Mouse (Mus musculus): ENCODE measurements around the gene Map3k15. TPM values are rescaled to one million over a fixed set of nuclear protein-coding genes. Genes with fewer than 3 reads are reported as not detected.

Map3k15 gene
- polyA plus RNA-seq, 1 experiment from 2014 or later, result 0.95 TPM

GRCm38 (mm10) chrX:160116658-160117057, 128.4 kb downstream of the Map3k15 start:
- H3K9ac ChIP-seq (ENCODE audit: low read depth, low read length), result no peak overlapping the region
- no peaks in the 10 kb centered on the region for H3K27me3 ChIP-seq (ENCODE audit: insufficient read depth, low read length)
- no peaks in the 10 kb centered on the region for H3K36me3 ChIP-seq (ENCODE audit: insufficient read depth, low read length)
- no peak overlapping the region for H3K27ac ChIP-seq
- ATAC-seq (replicated peaks; ENCODE audit: low FRiP score, low read depth) (no peak), DNase-seq (ENCODE audit: low spot score) (peak; percentile 65)
- H3K4me1 ChIP-seq (replicated peaks; ENCODE audit: insufficient read depth, low read length), result no peaks in the 10 kb centered on the region
- H3K4me2 ChIP-seq (ENCODE audit: low read length), result no peak overlapping the region
- no peak overlapping the region for H3K4me3 ChIP-seq (replicated peaks; ENCODE audit: low read depth, low read length)
- TF ChIP-seq CTCF (IDR thresholded peaks at IDR 0.05; ENCODE audit: low read depth), result peak; percentile 79
- H3K9me3 ChIP-seq (replicated peaks; ENCODE audit: low read length), result no peaks in the 10 kb centered on the region
- 78% methylated on average over 3 of the region's 3 CpGs for WGBS

- H3K36me3 ChIP-seq (ENCODE audit: insufficient read depth, low read length), result no peaks in the 10 kb centered on the region
- H3K27me3 ChIP-seq (ENCODE audit: insufficient read depth, low read length), result no peaks in the 10 kb centered on the region
- 83% methylated on average over 11 of the region's 11 CpGs for WGBS
- H3K27ac ChIP-seq, result no peak overlapping the region
- H3K4me1 ChIP-seq (replicated peaks; ENCODE audit: insufficient read depth, low read length), result no peaks in the 10 kb centered on the region
- H3K9ac ChIP-seq (ENCODE audit: low read depth, low read length), result no peak overlapping the region
- no peak overlapping the region for H3K4me3 ChIP-seq (replicated peaks; ENCODE audit: low read depth, low read length)
- no peak for ATAC-seq (replicated peaks; ENCODE audit: low FRiP score, low read depth)
- TF ChIP-seq CTCF (IDR thresholded peaks at IDR 0.05; ENCODE audit: low read depth), result no peak
- H3K4me2 ChIP-seq (ENCODE audit: low read length), result no peak overlapping the region
- DNase-seq (ENCODE audit: low spot score), result no peak
- H3K9me3 ChIP-seq (replicated peaks; ENCODE audit: low read length), result no peaks in the 10 kb centered on the region
These were observed 146.1 kb downstream of the Map3k15 start for GRCm38 (mm10) chrX:160134136-160134843.

- WGBS, result 49% methylated on average over 6 of the region's 6 CpGs
- Histone ChIP-seq H3K27ac (no peak overlapping the region), H3K27me3 (ENCODE audit: insufficient read depth, low read length) (no peaks in the 10 kb centered on the region), H3K4me1 (replicated peaks; ENCODE audit: insufficient read depth, low read length) (no peaks in the 10 kb centered on the region), H3K9me3 (replicated peaks; ENCODE audit: low read length) (no peaks in the 10 kb centered on the region), H3K4me2 (ENCODE audit: low read length) (peak overlapping the region; percentile 62), H3K4me3 (replicated peaks; ENCODE audit: low read depth, low read length) (no peak overlapping the region), H3K36me3 (ENCODE audit: insufficient read depth, low read length) (no peaks in the 10 kb centered on the region), H3K9ac (ENCODE audit: low read depth, low read length) (no peak overlapping the region)
- ATAC-seq (replicated peaks; ENCODE audit: low FRiP score, low read depth) (no peak), DNase-seq (ENCODE audit: low spot score) (no peak)
- TF ChIP-seq CTCF (IDR thresholded peaks at IDR 0.05; ENCODE audit: low read depth), result no peak
These were observed 147.5 kb downstream of the Map3k15 start for GRCm38 (mm10) chrX:160135719-160136118.

GRCm38 (mm10) chrX:160136153-160136552, 147.9 kb downstream of the Map3k15 start:
- Histone ChIP-seq H3K9ac (ENCODE audit: low read depth, low read length) (no peak overlapping the region), H3K4me2 (ENCODE audit: low read length) (peak overlapping the region; percentile 62), H3K4me1 (replicated peaks; ENCODE audit: insufficient read depth, low read length) (no peaks in the 10 kb centered on the region), H3K36me3 (ENCODE audit: insufficient read depth, low read length) (no peaks in the 10 kb centered on the region), H3K27ac (no peak overlapping the region), H3K27me3 (ENCODE audit: insufficient read depth, low read length) (no peaks in the 10 kb centered on the region), H3K9me3 (replicated peaks; ENCODE audit: low read length) (no peaks in the 10 kb centered on the region), H3K4me3 (replicated peaks; ENCODE audit: low read depth, low read length) (peak overlapping the region; percentile 58; the same call in 1 of the 2 replicates)
- TF ChIP-seq CTCF (IDR thresholded peaks at IDR 0.05; ENCODE audit: low read depth), result no peak
- DNase-seq (ENCODE audit: low spot score) (no peak), ATAC-seq (replicated peaks; ENCODE audit: low FRiP score, low read depth) (no peak)
- WGBS, result 51% methylated on average over 5 of the region's 5 CpGs

- peak overlapping the region; percentile 58 for H3K4me3 ChIP-seq (replicated peaks; ENCODE audit: low read depth, low read length)
- no peak for TF ChIP-seq CTCF (IDR thresholded peaks at IDR 0.05; ENCODE audit: low read depth)
- peak overlapping the region; percentile 62 for H3K4me2 ChIP-seq (ENCODE audit: low read length)
- DNase-seq (ENCODE audit: low spot score), result peak; percentile 8
- H3K4me1 ChIP-seq (replicated peaks; ENCODE audit: insufficient read depth, low read length), result no peaks in the 10 kb centered on the region
- peak overlapping the region; percentile 75; the same call in 1 of the 2 replicates for H3K9ac ChIP-seq (ENCODE audit: low read depth, low read length)
- no peaks in the 10 kb centered on the region for H3K36me3 ChIP-seq (ENCODE audit: insufficient read depth, low read length)
- H3K27ac ChIP-seq, result peak overlapping the region; percentile 96
- H3K27me3 ChIP-seq (ENCODE audit: insufficient read depth, low read length), result no peaks in the 10 kb centered on the region
- WGBS, result 35% methylated on average over 18 of the region's 18 CpGs
- 0 out of 2 replicates have a peak, but pooled peaks have one; percentile 12 for ATAC-seq (replicated peaks; ENCODE audit: low FRiP score, low read depth)
- H3K9me3 ChIP-seq (replicated peaks; ENCODE audit: low read length), result no peaks in the 10 kb centered on the region
These were observed 149.1 kb downstream of the Map3k15 start for GRCm38 (mm10) chrX:160137177-160137860.

- Histone ChIP-seq H3K4me1 (replicated peaks; ENCODE audit: insufficient read depth, low read length) (no peaks in the 10 kb centered on the region), H3K27me3 (ENCODE audit: insufficient read depth, low read length) (no peaks in the 10 kb centered on the region), H3K36me3 (ENCODE audit: insufficient read depth, low read length) (no peaks in the 10 kb centered on the region), H3K9me3 (replicated peaks; ENCODE audit: low read length) (no peaks in the 10 kb centered on the region), H3K4me3 (replicated peaks; ENCODE audit: low read depth, low read length) (peak within 1 kb of the TSS; percentile 58), H3K4me2 (ENCODE audit: low read length) (peak within 1 kb of the TSS; percentile 62), H3K27ac (peak within 1 kb of the TSS; percentile 96), H3K9ac (ENCODE audit: low read depth, low read length) (peak within 1 kb of the TSS; percentile 75)
- DNase-seq (ENCODE audit: low spot score), result peak; percentile 88
- ATAC-seq (replicated peaks; ENCODE audit: low FRiP score, low read depth), result peak; percentile 97
- WGBS, result 28% methylated on average over 61 of the region's 67 CpGs
- TF ChIP-seq CTCF (IDR thresholded peaks at IDR 0.05; ENCODE audit: low read depth), result no peak
These were observed 149.9 kb downstream of the Map3k15 start, which contains the start of gene Pdha1 for GRCm38 (mm10) chrX:160137861-160138717. Gene Pdha1, minus strand, starts transcription at chrX:160138413.
